Mouse (Mus musculus) spleen, adult 10 weeks (tissue): Measurements from ENCODE around the gene Cd164l2. TPM values are rescaled to one million over a fixed set of nuclear protein-coding genes. Genes with fewer than 3 reads are reported as not detected.

ENCODE experiments used
- polyA plus RNA-seq: library from polyadenylated mRNA; stranded (reverse); fragments of 350-450 nt; fragmentation: Illumina TruSeq; extraction: RNeasy Lipid Tissue Mini Kit (QIAGEN cat#74804); gene quantifications from one replicate; pipeline ENCODE4 v1.2.3, GENCODE M21; 2015; ENCODE audit warnings: low replicate concordance; ENCODE audit not compliant: insufficient read depth

Cd164l2 gene
- polyA plus RNA-seq, result not detected

GRCm38 (mm10) chr4:133211751-133212561, at the start of gene Cd164l2, which contains the start of gene Gpr3:
TSS of gene Cd164l2 (plus strand) at chr4:133212131.
TSS of gene Gpr3 (minus strand) at chr4:133212536.

GRCm38 (mm10) chr4:133240490-133240921, 28.6 kb downstream of the Cd164l2 start, which contains the start of gene Map3k6:
TSS of gene Map3k6 (plus strand) at chr4:133240818.

GRCm38 (mm10) chr4:133262882-133263281, 51.0 kb downstream of the Cd164l2 start, which contains the start of gene Sytl1:
TSS of gene Sytl1 (minus strand) at chr4:133263113.

Other genes with a start within 250 kb of the Cd164l2 start
- 59.3 TPM for gene Fgr, start 238.0 kb upstream of the Cd164l2 start, polyA plus RNA-seq
- gene Ahdc1, start 200.9 kb upstream of the Cd164l2 start, polyA plus RNA-seq, result 5.2 TPM
- 94.9 TPM for gene Wasf2, start 81.6 kb upstream of the Cd164l2 start, polyA plus RNA-seq
- gene Gpr3, start 405 bp downstream of the Cd164l2 start, polyA plus RNA-seq, result not detected
- gene Map3k6, start 28.7 kb downstream of the Cd164l2 start, polyA plus RNA-seq, result 2.7 TPM
- gene Sytl1, start 51.0 kb downstream of the Cd164l2 start, polyA plus RNA-seq, result 0.62 TPM
- gene Tmem222, start 65.7 kb downstream of the Cd164l2 start, polyA plus RNA-seq, result 26.6 TPM
- gene Wdtc1, start 141.3 kb downstream of the Cd164l2 start, polyA plus RNA-seq, result 8.3 TPM
- gene Slc9a1, start 157.6 kb downstream of the Cd164l2 start, polyA plus RNA-seq, result 12.0 TPM